Mouse (Mus musculus) MEL (cell line): Measurements from ENCODE around the gene Lacc1.
"Not testable (repeated sequence)": the region's sequence is repeated elsewhere in the genome, so short reads cannot be mapped to it uniquely, and the experiment has no call there.

Experiments used
- CTCF ChIP-seq, 3 experiments: IDR thresholded peaks in 2 of 3; conservative IDR thresholded peaks in 1 of 3; 2 replicates each; pipeline ENCODE4 v1.5.1; 2011 to 2012; ENCODE audit warnings: low read length in 3 of 3, low read depth in 2 of 3, mild to moderate bottlenecking in 2 of 3, improper control_type of control experiment in 1 of 3, inconsistent platforms in 1 of 3, mixed read lengths in 1 of 3, moderate library complexity in 1 of 3; ENCODE audit not compliant: control insufficient read depth in 1 of 3, insufficient read depth in 1 of 3, poor library complexity in 1 of 3, severe bottlenecking in 1 of 3
- ELF1 ChIP-seq: IDR thresholded peaks from 2 replicates; pipeline ENCODE4 v1.6.1; 2014; ENCODE audit warnings: low read depth, mild to moderate bottlenecking, inconsistent platforms, low read length, improper control_type of control experiment, moderate library complexity
- EP300 ChIP-seq, 2 experiments: IDR thresholded peaks; 2 replicates each; pipeline ENCODE4 v1.6.1; 2011; ENCODE audit warnings: improper control_type of control experiment in 2 of 2, low read length in 2 of 2, low read depth in 1 of 2, mild to moderate bottlenecking in 1 of 2
- MXI1 ChIP-seq: IDR thresholded peaks from 2 replicates; pipeline ENCODE4 v1.6.1; 2011; ENCODE audit warnings: mild to moderate bottlenecking, low read depth, low read length, improper control_type of control experiment
- MYC ChIP-seq: IDR thresholded peaks from 2 replicates; pipeline ENCODE4 v1.6.1; 2011; ENCODE audit warnings: low read depth, mild to moderate bottlenecking, low read length, improper control_type of control experiment, moderate library complexity
- NRF1 ChIP-seq: IDR thresholded peaks from 2 replicates; pipeline ENCODE4 v1.6.1; 2014; ENCODE audit warnings: low read depth, mild to moderate bottlenecking, inconsistent platforms, low read length, improper control_type of control experiment, moderate library complexity; ENCODE audit not compliant: poor library complexity, insufficient read depth, severe bottlenecking
- POLR2A ChIP-seq, 2 experiments: IDR thresholded peaks; 2 replicates each; pipeline ENCODE4 v1.6.1; 2011 to 2012; ENCODE audit warnings: low read length in 2 of 2, mild to moderate bottlenecking in 2 of 2, control low read depth in 1 of 2, improper control_type of control experiment in 1 of 2, low read depth in 1 of 2, moderate library complexity in 1 of 2; ENCODE audit not compliant: control insufficient read depth in 1 of 2, insufficient read depth in 1 of 2, poor library complexity in 1 of 2
- SIN3A ChIP-seq: IDR thresholded peaks from 2 replicates; pipeline ENCODE4 v1.6.1; 2012; ENCODE audit warnings: low read length, improper control_type of control experiment, inconsistent platforms
- UBTF ChIP-seq: IDR thresholded peaks from 2 replicates; pipeline ENCODE4 v1.6.1; 2012; ENCODE audit warnings: low read depth, mild to moderate bottlenecking, inconsistent platforms, low read length, improper control_type of control experiment, moderate library complexity, borderline replicate concordance; ENCODE audit not compliant: insufficient read depth
- USF2 ChIP-seq, 2 experiments: IDR thresholded peaks; 2 replicates each; pipeline ENCODE4 v1.6.1; 2011 to 2012; ENCODE audit warnings: improper control_type of control experiment in 2 of 2, low read length in 2 of 2, borderline replicate concordance in 1 of 2, inconsistent platforms in 1 of 2, low read depth in 1 of 2, mild to moderate bottlenecking in 1 of 2; ENCODE audit not compliant: insufficient read depth in 1 of 2

DNA sequence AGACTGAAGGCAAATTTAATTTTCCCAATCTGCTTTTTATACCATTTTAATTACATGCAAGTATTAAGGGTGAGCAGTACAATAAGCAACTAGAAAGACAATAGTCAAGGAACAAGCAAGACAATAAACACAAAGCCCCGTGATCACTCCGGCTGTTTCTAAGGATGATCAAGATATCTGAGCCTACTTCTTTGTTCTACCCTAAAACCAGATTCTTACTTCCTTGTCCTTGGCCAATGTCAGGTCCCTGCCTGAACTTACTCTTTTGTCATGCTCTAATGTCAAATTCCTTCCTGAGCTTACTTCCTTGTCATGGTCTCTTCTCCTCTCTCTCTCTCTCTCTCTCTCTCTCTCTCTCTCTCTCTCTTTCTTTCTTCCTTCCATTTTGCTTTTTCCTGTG, 46.4 kb downstream of the Lacc1 start:
- TF ChIP-seq EP300 (IDR thresholded peaks at IDR 0.05; ENCODE audit: low read depth in 1 of 2, low read length in 2 of 2); CTCF (IDR thresholded peaks at IDR 0.05 in 2 of 3, conservative IDR thresholded peaks at IDR 0.05 in 1 of 3; ENCODE audit: control insufficient read depth in 1 of 3, insufficient read depth in 1 of 3, low read depth in 2 of 3, low read length in 3 of 3, poor library complexity in 1 of 3, severe bottlenecking in 1 of 3); POLR2A (IDR thresholded peaks at IDR 0.05; ENCODE audit: control insufficient read depth in 1 of 2, insufficient read depth in 1 of 2, low read depth in 1 of 2, low read length in 2 of 2, poor library complexity in 1 of 2); ELF1; NRF1; UBTF; MXI1; USF2 (IDR thresholded peaks at IDR 0.05; ENCODE audit: borderline replicate concordance in 1 of 2, insufficient read depth in 1 of 2, low read depth in 1 of 2, low read length in 2 of 2); MYC; SIN3A: not testable (repeated sequence)
